Mouse (Mus musculus) layer of hippocampus, postnatal 25 days (tissue): ENCODE results near the gene Gm9958. TPM values are rescaled to one million over a fixed set of nuclear protein-coding genes. Genes with fewer than 3 reads are reported as not detected.
A peak's percentile ranks its signal among the peaks of the same experiment; 100 is the strongest.

Source experiments
- DNase-seq, 2 experiments: peaks; one replicate each; pipeline ENCODE4 v3.0.0; 2022; ENCODE audit warnings: mixed read lengths in 2 of 2, low spot score in 1 of 2; ENCODE audit errors: extremely low spot score in 1 of 2
- total RNA-seq, 2 experiments: library from RNA; stranded (reverse); gene quantifications; 2 replicates each; pipeline ENCODE4 v1.2.3; 2021

Gm9958 gene
- total RNA-seq, 2 experiments from 2014 or later = 1.3 to 2.4 TPM

- no peak for DNase-seq
Measured at GRCm38 (mm10) chr5:90396817-90397216, 29.8 kb downstream of the Gm9958 start.

GRCm38 (mm10) chr5:90405210-90405609 is 38.2 kb downstream of the Gm9958 start:
- DNase-seq = peak; percentile 11 to 48

GRCm38 (mm10) chr5:90414142-90414924 is 47.3 kb downstream of the Gm9958 start:
- DNase-seq = no peak

GRCm38 (mm10) chr5:90414925-90415295 is 47.9 kb downstream of the Gm9958 start:
- no peak for DNase-seq

Other genes starting within 250 kb of the Gm9958 start
- 10 to 100 TPM; 24.3 to 25.9 TPM for gene Cox18, start 143.2 kb upstream of the Gm9958 start, total RNA-seq
- gene Ankrd17, start 627 bp upstream of the Gm9958 start, total RNA-seq = 100 to 1,000 TPM in 1 of 2 experiments, 10 to 100 TPM in 1; 95.7 to 110 TPM
- gene Alb, start 93.7 kb downstream of the Gm9958 start, total RNA-seq = not detected
- gene Afp, start 123.5 kb downstream of the Gm9958 start, total RNA-seq = not detected
- not detected for gene Afm, start 151.7 kb downstream of the Gm9958 start, total RNA-seq
- gene 5830473C10Rik, start 193.9 kb downstream of the Gm9958 start, total RNA-seq = not detected